ENCODE assay signal across 11 mouse cellular contexts in genomic region chr14:11822830-11823700, GRCm38 (mm10).
DNase-seq lines count a peak whose midpoint lies in the region; ATAC-seq lines count a peak whose summit lies in the region.
"Had no signal": no experiment of that assay in that cellular context is flagged by ENCODE, and none has a peak within 500 bp of the region (broad histone marks: within the 10 kb centered on the region; RNA-seq: fewer than 3 reads in every experiment).

No protein-coding gene starts in this region.

- 55% methylated on average over 7 of the region's 7 CpGs for WGBS in forebrain, embryonic 16.5 days
- WGBS in large intestine, adult 2 months, result 32% methylated on average over 7 of the region's 7 CpGs

- DNase-seq in embryo, embryonic 11.5 days (ENCODE audit: low read depth, low spot score), result peak; percentile 7
- no peak for DNase-seq in embryo, embryonic 10 days (ENCODE audit: low spot score)
- peak; percentile 58 for DNase-seq in brain, adult 2 months (ENCODE audit: low read depth, low spot score)
- DNase-seq in large intestine, adult 2 months (ENCODE audit: low read depth, low spot score), result peak; percentile 56
- DNase-seq in heart, adult 9 months (ENCODE audit: low spot score in 2 of 2), result no peak
- DNase-seq: heart, postnatal 4 days; retina, postnatal 1 day had no signal

- H3K4me2 ChIP-seq in forebrain, embryonic 16.5 days (ENCODE audit: low read length), result no peak overlapping the region
- H3K4me2 ChIP-seq: midbrain, embryonic 12.5 days had no signal

- H3K4me1 ChIP-seq in forebrain, embryonic 16.5 days (replicated peaks; ENCODE audit: control insufficient read depth, insufficient read depth, low read length), result peaks cover 16% of the 10 kb centered on the region

- no peaks in the 10 kb centered on the region for H3K9me3 ChIP-seq in forebrain, embryonic 16.5 days (ENCODE audit: control insufficient read depth, low read length)
- H3K9me3 ChIP-seq: midbrain, embryonic 12.5 days had no signal

- no peaks in the 10 kb centered on the region for H3K36me3 ChIP-seq in forebrain, embryonic 16.5 days (ENCODE audit: control insufficient read depth, insufficient read depth)
- H3K36me3 ChIP-seq: midbrain, embryonic 12.5 days had no signal

- ATAC-seq in forebrain, embryonic 16.5 days, result peak; percentile 34
- no peak for ATAC-seq in megakaryocyte progenitor cell, adult 5-6 weeks (replicated peaks; ENCODE audit: poor library complexity)
- ATAC-seq in monocyte, adult 5-6 weeks (replicated peaks; ENCODE audit: insufficient number of reproducible peaks, low FRiP score, low TSS enrichment, poor library complexity, severe bottlenecking), result no peak

- H3K27ac ChIP-seq in forebrain, embryonic 16.5 days (ENCODE audit: low read length), result peak overlapping the region; percentile 53
- H3K27ac ChIP-seq: midbrain, embryonic 12.5 days had no signal

- no peak overlapping the region for H3K9ac ChIP-seq in forebrain, embryonic 16.5 days (replicated peaks; ENCODE audit: low read depth, low read length)
- H3K9ac ChIP-seq: midbrain, embryonic 12.5 days had no signal

- no peaks in the 10 kb centered on the region for H3K27me3 ChIP-seq in forebrain, embryonic 16.5 days (replicated peaks; ENCODE audit: control insufficient read depth, insufficient read depth, low read length)
- H3K27me3 ChIP-seq: midbrain, embryonic 12.5 days had no signal

- H3K4me3 ChIP-seq in forebrain, embryonic 16.5 days (replicated peaks; ENCODE audit: low read length), result no peak overlapping the region
- H3K4me3 ChIP-seq: midbrain, embryonic 12.5 days had no signal

Comparison
In these comparisons a context has a peak if more than half of its experiments do, and no peak if none do; other contexts are left out.
1. DNase-seq: peak in embryo, embryonic 11.5 days (single experiment), brain, adult 2 months (single experiment) and large intestine, adult 2 months (single experiment); none in embryo, embryonic 10 days (single experiment) and heart, adult 9 months (0 of 2).